In genomic region chr10:43648186-43648585, GRCm38 (mm10) we compare ENCODE assay signal across 20 mouse cellular contexts.
A peak's percentile ranks its signal among the peaks of the same experiment; 100 is the strongest.
DNase-seq lines count a peak whose midpoint lies in the region; ATAC-seq lines count a peak whose summit lies in the region.
"Had no signal": no experiment of that assay in that cellular context is flagged by ENCODE, and none has a peak within 500 bp of the region (broad histone marks: within the 10 kb centered on the region; RNA-seq: fewer than 3 reads in every experiment).

No protein-coding gene starts in this region.

- 70% methylated on average over 5 of the region's 5 CpGs for WGBS in liver, embryonic 11.5 days
- WGBS in liver, embryonic 12.5 days (ENCODE audit: insufficient replicate concordance) = 70% methylated on average over 5 of the region's 5 CpGs
- 72% methylated on average over 5 of the region's 5 CpGs for WGBS in liver, embryonic 16.5 days (ENCODE audit: insufficient replicate concordance)
- WGBS in kidney, embryonic 15.5 days = 54% methylated on average over 5 of the region's 5 CpGs

- no peak for ATAC-seq in liver, embryonic 11.5 days (replicated peaks; ENCODE audit: low FRiP score)
- ATAC-seq in liver, embryonic 12.5 days = no peak
- no peak for ATAC-seq in liver, embryonic 16.5 days (ENCODE audit: low read depth)
- ATAC-seq in kidney, embryonic 15.5 days (replicated peaks; ENCODE audit: low FRiP score) = no peak

- H3K36me3 ChIP-seq in liver, embryonic 11.5 days (ENCODE audit: control insufficient read depth, insufficient read depth, low read length) = no peaks in the 10 kb centered on the region
- no peaks in the 10 kb centered on the region for H3K36me3 ChIP-seq in liver, embryonic 12.5 days
- no peaks in the 10 kb centered on the region for H3K36me3 ChIP-seq in liver, embryonic 16.5 days (ENCODE audit: control insufficient read depth, insufficient read depth)
- no peaks in the 10 kb centered on the region for H3K36me3 ChIP-seq in kidney, embryonic 15.5 days
- H3K36me3 ChIP-seq: embryonic facial prominence, embryonic 12.5 days; forebrain, embryonic 15.5 days; heart, embryonic 15.5 days; hindbrain, embryonic 10.5 days had no signal

- DNase-seq in liver, embryonic 11.5 days (ENCODE audit: low spot score) = no peak
- no peak for DNase-seq in liver
- peak; percentile 3 for DNase-seq in retina, postnatal 7 days (ENCODE audit: low read depth, low spot score)
- DNase-seq in embryo, embryonic 11 days = no peak
- DNase-seq in testis, postnatal 14 days (ENCODE audit: low spot score) = no peak
- DNase-seq: adrenal gland, postnatal 10 days; cerebellum, adult 18-20 months; cerebellum, adult 9-11 months; gastrocnemius, postnatal 14 days; heart, adult 2 months; heart, postnatal 14 days had no signal

- H3K4me2 ChIP-seq in liver, embryonic 11.5 days = no peak overlapping the region
- no peak overlapping the region for H3K4me2 ChIP-seq in liver, embryonic 12.5 days
- no peak overlapping the region for H3K4me2 ChIP-seq in liver, embryonic 16.5 days (ENCODE audit: low read depth, low read length)
- no peak overlapping the region for H3K4me2 ChIP-seq in kidney, embryonic 15.5 days
- H3K4me2 ChIP-seq: embryonic facial prominence, embryonic 12.5 days; forebrain, embryonic 15.5 days; heart, embryonic 11.5 days; heart, embryonic 15.5 days; hindbrain, embryonic 14.5 days had no signal

- H3K9me3 ChIP-seq in liver, embryonic 11.5 days (ENCODE audit: control insufficient read depth, low read length) = no peaks in the 10 kb centered on the region
- no peaks in the 10 kb centered on the region for H3K9me3 ChIP-seq in liver, embryonic 12.5 days (replicated peaks)
- H3K9me3 ChIP-seq in liver, embryonic 16.5 days (replicated peaks; ENCODE audit: control insufficient read depth, low read length) = no peaks in the 10 kb centered on the region
- no peaks in the 10 kb centered on the region for H3K9me3 ChIP-seq in kidney, embryonic 15.5 days (replicated peaks)
- H3K9me3 ChIP-seq: forebrain, embryonic 15.5 days; heart, embryonic 15.5 days; hindbrain, embryonic 10.5 days had no signal

- H3K4me3 ChIP-seq in liver, embryonic 11.5 days (ENCODE audit: low read depth, low read length) = no peak overlapping the region
- no peak overlapping the region for H3K4me3 ChIP-seq in liver, embryonic 12.5 days
- H3K4me3 ChIP-seq in liver, embryonic 16.5 days (ENCODE audit: low read depth, low read length) = no peak overlapping the region
- no peak overlapping the region for H3K4me3 ChIP-seq in kidney, embryonic 15.5 days (replicated peaks)
- H3K4me3 ChIP-seq: embryonic facial prominence, embryonic 12.5 days; forebrain, embryonic 15.5 days; heart, adult 2 months; heart, embryonic 15.5 days; hindbrain, embryonic 10.5 days had no signal

- H3K9ac ChIP-seq in liver, embryonic 11.5 days (ENCODE audit: low read depth, low read length) = no peak overlapping the region
- no peak overlapping the region for H3K9ac ChIP-seq in liver, embryonic 12.5 days
- no peak overlapping the region for H3K9ac ChIP-seq in liver, embryonic 16.5 days (ENCODE audit: low read depth, low read length)
- no peak overlapping the region for H3K9ac ChIP-seq in kidney, embryonic 15.5 days
- H3K9ac ChIP-seq: embryonic facial prominence, embryonic 12.5 days; forebrain, embryonic 15.5 days; heart, embryonic 15.5 days; hindbrain, embryonic 14.5 days had no signal

- peaks cover 33% of the 10 kb centered on the region for H3K4me1 ChIP-seq in liver, embryonic 11.5 days (replicated peaks; ENCODE audit: control insufficient read depth, insufficient read depth, low read length)
- peaks cover 55% of the 10 kb centered on the region for H3K4me1 ChIP-seq in liver, embryonic 12.5 days
- H3K4me1 ChIP-seq in liver, embryonic 16.5 days (ENCODE audit: control insufficient read depth, low read depth, low read length) = peaks cover 32% of the 10 kb centered on the region
- 0 out of 2 replicates have a peak, but pooled peaks cover 3% of the 10 kb centered on the region for H3K4me1 ChIP-seq in kidney, embryonic 15.5 days
- H3K4me1 ChIP-seq: embryonic facial prominence, embryonic 12.5 days had no signal

- H3K27ac ChIP-seq in liver, embryonic 11.5 days (ENCODE audit: low read depth, low read length) = 0 out of 2 replicates have a peak overlapping the region, but pooled peaks have one; percentile 30
- peak overlapping the region; percentile 74 for H3K27ac ChIP-seq in liver, embryonic 12.5 days
- H3K27ac ChIP-seq in liver, embryonic 16.5 days (ENCODE audit: low read length) = peak overlapping the region; percentile 32; the same call in 1 of the 2 replicates
- H3K27ac ChIP-seq in kidney, embryonic 15.5 days = no peak overlapping the region
- H3K27ac ChIP-seq: embryonic facial prominence, embryonic 12.5 days; forebrain, embryonic 15.5 days; heart, adult 2 months; heart, embryonic 15.5 days; hindbrain, embryonic 10.5 days; hindbrain, embryonic 14.5 days had no signal

- H3K27me3 ChIP-seq in liver, embryonic 11.5 days (replicated peaks; ENCODE audit: control insufficient read depth, insufficient read depth, low read length) = no peaks in the 10 kb centered on the region
- no peaks in the 10 kb centered on the region for H3K27me3 ChIP-seq in liver, embryonic 12.5 days (replicated peaks)
- H3K27me3 ChIP-seq in liver, embryonic 16.5 days (ENCODE audit: control insufficient read depth, insufficient read depth, low read depth, low read length) = no peaks in the 10 kb centered on the region
- no peaks in the 10 kb centered on the region for H3K27me3 ChIP-seq in kidney, embryonic 15.5 days
- H3K27me3 ChIP-seq: embryonic facial prominence, embryonic 12.5 days; forebrain, embryonic 15.5 days; heart, embryonic 15.5 days had no signal
